Mouse (Mus musculus) hindbrain, embryonic 16.5 days (tissue): Measurements from ENCODE around the gene Aass. TPM values are rescaled to one million over a fixed set of nuclear protein-coding genes. Genes with fewer than 3 reads are reported as not detected.

Experiments
- ATAC-seq: fragments of 200-750 bp; cut with Nextera tagmentation; 2 replicates; pipeline ENCODE4 v1.8.0; 2017; ENCODE audit warnings: moderate TSS enrichment, moderate library complexity
- H3K27ac ChIP-seq: fragments of 300-500 bp; sonication (generic); 2 replicates; pipeline ENCODE4 v1.5.1; 2014; ENCODE audit warnings: low read depth, mild to moderate bottlenecking, control low read depth, low read length, moderate library complexity
- H3K27me3 ChIP-seq: fragments of 300-500 bp; sonication (generic); replicated peaks from 2 replicates; pipeline ENCODE4 v1.6.1; 2014; ENCODE audit warnings: low read length; ENCODE audit not compliant: control insufficient read depth, insufficient read depth
- H3K36me3 ChIP-seq: fragments of 300-500 bp; sonication (generic); 2 replicates; pipeline ENCODE4 v1.6.1; 2014; ENCODE audit warnings: mild to moderate bottlenecking, low read length, moderate library complexity, mixed read lengths; ENCODE audit not compliant: control insufficient read depth, insufficient read depth
- H3K4me1 ChIP-seq: fragments of 300-500 bp; sonication (generic); 2 replicates; pipeline ENCODE4 v1.6.1; 2014; ENCODE audit warnings: low read depth, low read length; ENCODE audit not compliant: control insufficient read depth, insufficient read depth
- H3K4me2 ChIP-seq: fragments of 300-500 bp; sonication (generic); 2 replicates; pipeline ENCODE4 v1.6.1; 2014; ENCODE audit warnings: mild to moderate bottlenecking, low read length, control low read depth, moderate library complexity
- H3K4me3 ChIP-seq: fragments of 300-500 bp; sonication (generic); 2 replicates; pipeline ENCODE4 v1.5.1; 2014; ENCODE audit warnings: mild to moderate bottlenecking, low read length, control low read depth, moderate library complexity
- H3K9ac ChIP-seq: fragments of 300-500 bp; sonication (generic); 2 replicates; pipeline ENCODE4 v1.6.1; 2014; ENCODE audit warnings: low read depth, mild to moderate bottlenecking, control low read depth, low read length, moderate library complexity
- H3K9me3 ChIP-seq: fragments of 300-500 bp; sonication (generic); 2 replicates; pipeline ENCODE4 v1.6.1; 2014; ENCODE audit warnings: mild to moderate bottlenecking, low read length, moderate library complexity; ENCODE audit not compliant: control insufficient read depth
- WGBS: fragments of 180-500 bp; shearing (Covaris S2); extraction: QIAGEN DNeasy Blood & Tissue Kit; methylation state at CpG from one replicate; pipeline ENCODE4 v1.1.7; 2014; 5-methylcytosine and 5-hydroxymethylcytosine counted together
- polyA plus RNA-seq: library from polyadenylated mRNA; unstranded; fragments of >200 nt; fragmentation: Nextera tagmentation; extraction: Ambion mirVana; gene quantifications from 2 replicates; pipeline ENCODE4 v1.2.1, GENCODE M21; 2015

The Aass gene
- polyA plus RNA-seq, 1 experiment from 2014 or later = 0.74 TPM

GRCm38 (mm10) chr6:23079991-23080680 lies 52.6 kb downstream of the Aass start:
- Histone ChIP-seq H3K9me3 (peaks cover under 1% of the 10 kb centered on the region; the same call in 1 of the 2 replicates), H3K9ac (no peak overlapping the region), H3K36me3 (no peaks in the 10 kb centered on the region), H3K27me3 (no peaks in the 10 kb centered on the region), H3K27ac (no peak overlapping the region), H3K4me3 (no peak overlapping the region), H3K4me2 (no peak overlapping the region), H3K4me1 (no peaks in the 10 kb centered on the region)
- 74% methylated on average over 3 of the region's 3 CpGs for WGBS
- ATAC-seq = no peak

GRCm38 (mm10) chr6:23078273-23078672 lies 54.5 kb downstream of the Aass start:
- Histone ChIP-seq H3K4me3 (no peak overlapping the region), H3K4me1 (no peaks in the 10 kb centered on the region), H3K9me3 (no peaks in the 10 kb centered on the region), H3K4me2 (no peak overlapping the region), H3K27ac (no peak overlapping the region), H3K36me3 (no peaks in the 10 kb centered on the region), H3K27me3 (no peaks in the 10 kb centered on the region), H3K9ac (no peak overlapping the region)
- 84% methylated on average over 2 of the region's 2 CpGs for WGBS
- ATAC-seq = no peak

DNA sequence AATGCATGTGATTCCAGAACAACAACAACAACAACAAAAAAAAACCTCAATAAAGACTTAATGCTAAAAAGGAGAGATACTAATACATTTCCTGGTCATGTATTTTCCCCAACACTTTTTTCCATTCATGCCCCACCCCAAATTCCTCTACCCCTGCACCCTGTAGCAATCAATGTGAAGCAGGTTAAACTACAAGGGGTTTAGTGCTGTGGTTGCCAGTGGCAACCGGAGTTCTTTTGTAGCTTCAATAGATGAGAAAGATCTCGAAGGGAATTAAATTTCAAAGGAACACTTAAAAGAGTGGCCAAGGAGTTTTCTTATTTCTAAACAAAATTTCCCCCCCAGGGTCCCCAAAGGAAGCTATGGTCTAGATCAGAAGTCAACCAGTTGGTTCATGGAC lies 56.7 kb downstream of the Aass start:
- H3K36me3 ChIP-seq = no peaks in the 10 kb centered on the region
- H3K4me3 ChIP-seq = no peak overlapping the region
- H3K9me3 ChIP-seq = no peaks in the 10 kb centered on the region
- H3K27me3 ChIP-seq = no peaks in the 10 kb centered on the region
- no peak overlapping the region for H3K9ac ChIP-seq
- no peak overlapping the region for H3K27ac ChIP-seq
- WGBS = 56% methylated on average over 2 of the region's 2 CpGs
- no peak overlapping the region for H3K4me2 ChIP-seq
- no peak for ATAC-seq
- no peaks in the 10 kb centered on the region for H3K4me1 ChIP-seq

DNA sequence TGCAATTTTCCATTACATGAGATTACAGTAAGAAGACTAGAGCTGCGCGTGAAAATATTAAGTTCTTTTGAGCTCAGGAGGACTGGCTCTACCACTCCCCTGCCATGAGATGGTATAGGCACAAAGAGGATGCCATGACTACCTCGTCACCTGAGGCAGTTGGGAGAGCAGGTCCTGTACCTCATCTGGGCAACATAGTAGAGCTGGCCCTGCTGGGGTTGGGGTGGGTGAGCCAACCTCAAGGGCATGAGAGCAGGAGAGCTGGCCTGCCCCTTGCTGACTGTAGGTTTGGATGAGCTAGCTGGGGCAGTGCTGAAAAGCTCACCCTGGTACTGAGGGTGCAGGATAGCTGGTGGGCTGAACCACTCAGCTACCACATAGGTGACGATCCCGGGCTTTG lies 77.1 kb downstream of the Aass start:
- Histone ChIP-seq H3K4me3 (no peak overlapping the region), H3K36me3 (peaks cover 18% of the 10 kb centered on the region), H3K4me2 (no peak overlapping the region), H3K27ac (no peak overlapping the region), H3K4me1 (no peaks in the 10 kb centered on the region), H3K9ac (no peak overlapping the region), H3K27me3 (no peaks in the 10 kb centered on the region), H3K9me3 (peaks cover 9% of the 10 kb centered on the region)
- 90% methylated on average over 5 of the region's 5 CpGs for WGBS
- no peak for ATAC-seq

DNA sequence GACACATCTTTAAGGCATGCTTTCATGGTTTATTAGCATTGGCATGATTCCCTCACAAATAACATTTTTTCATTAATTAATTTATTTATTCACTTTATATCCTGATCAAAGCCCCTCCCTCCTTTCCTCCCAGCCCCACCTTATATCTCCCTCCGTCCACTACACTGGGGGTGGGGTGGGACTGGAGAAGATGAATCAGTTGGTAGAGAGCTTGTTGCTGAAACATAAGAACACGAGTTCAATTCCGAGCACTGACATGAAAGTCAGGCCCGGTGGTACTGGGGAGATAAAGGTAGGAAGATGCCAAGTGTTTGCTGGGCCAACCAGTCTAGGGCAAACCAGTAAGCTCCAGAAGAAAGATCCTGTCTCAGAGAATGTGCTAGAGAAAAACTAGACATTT lies 84.0 kb downstream of the Aass start:
- Histone ChIP-seq H3K36me3 (peaks cover 26% of the 10 kb centered on the region), H3K27ac (no peak overlapping the region), H3K9me3 (peaks cover 9% of the 10 kb centered on the region), H3K4me2 (no peak overlapping the region), H3K4me3 (no peak overlapping the region), H3K9ac (no peak overlapping the region), H3K4me1 (no peaks in the 10 kb centered on the region), H3K27me3 (no peaks in the 10 kb centered on the region)
- ATAC-seq = no peak
- 91% methylated on average over 4 of the region's 4 CpGs for WGBS

DNA sequence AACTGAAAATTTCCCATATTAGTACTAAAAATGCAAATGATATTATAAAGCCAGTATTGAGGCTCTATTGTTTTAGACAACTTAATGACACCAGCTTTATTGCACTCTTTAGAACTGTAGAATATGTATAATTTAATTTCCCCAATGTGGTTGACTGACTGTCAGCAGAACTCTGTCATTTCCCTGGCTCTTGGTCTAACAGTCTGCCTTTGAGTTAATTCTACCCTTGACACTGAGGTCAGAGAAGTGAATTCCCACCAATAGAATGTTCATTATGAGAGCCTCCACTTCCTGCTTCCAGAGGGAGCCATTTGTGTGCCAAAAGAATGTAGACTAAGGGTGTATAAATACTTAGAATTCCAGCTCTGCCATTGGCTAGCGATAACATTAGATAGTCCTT lies 104.5 kb downstream of the Aass start:
- no peaks in the 10 kb centered on the region for H3K27me3 ChIP-seq
- H3K4me2 ChIP-seq = no peak overlapping the region
- H3K9ac ChIP-seq = no peak overlapping the region
- H3K9me3 ChIP-seq = no peaks in the 10 kb centered on the region
- WGBS = 88% methylated on average over 1 of the region's 1 CpGs
- peaks cover 3% of the 10 kb centered on the region; the same call in 1 of the 2 replicates for H3K36me3 ChIP-seq
- no peaks in the 10 kb centered on the region for H3K4me1 ChIP-seq
- H3K4me3 ChIP-seq = no peak overlapping the region
- no peak overlapping the region for H3K27ac ChIP-seq
- ATAC-seq = no peak

Other genes starting within 250 kb of the Aass start
- gene Fezf1, start 115.4 kb upstream of the Aass start, polyA plus RNA-seq = 0.47 TPM in 1 of 2 replicates, not detected in the other